Mouse (Mus musculus): ENCODE results near the gene 4933417A18Rik.
A peak's percentile ranks its signal among the peaks of the same experiment; 100 is the strongest.
"Not testable (repeated sequence)": the region's sequence is repeated elsewhere in the genome, so short reads cannot be mapped to it uniquely, and the experiment has no call there.

4933417A18Rik gene

DNA sequence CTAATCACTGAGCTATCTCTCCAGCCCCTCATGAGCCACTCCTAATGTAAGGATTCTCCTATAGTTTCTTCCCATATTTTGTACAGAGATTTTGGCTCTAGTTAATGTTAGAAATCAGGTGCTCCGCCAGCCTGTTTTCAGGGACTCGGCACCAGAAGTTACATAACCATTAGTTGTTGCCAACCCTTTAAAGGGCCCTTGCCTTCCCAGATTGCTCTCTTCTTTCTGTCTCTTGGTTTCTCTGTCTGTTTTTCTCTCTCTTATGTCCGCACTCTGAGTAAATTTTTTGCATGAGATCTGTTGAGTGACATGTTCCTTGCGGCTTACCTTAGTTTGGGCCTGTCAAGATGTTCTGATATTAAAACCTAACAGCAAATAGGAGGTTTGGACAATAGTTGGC, 51.9 kb downstream of the 4933417A18Rik start:
- no peak for DNase-seq

DNA sequence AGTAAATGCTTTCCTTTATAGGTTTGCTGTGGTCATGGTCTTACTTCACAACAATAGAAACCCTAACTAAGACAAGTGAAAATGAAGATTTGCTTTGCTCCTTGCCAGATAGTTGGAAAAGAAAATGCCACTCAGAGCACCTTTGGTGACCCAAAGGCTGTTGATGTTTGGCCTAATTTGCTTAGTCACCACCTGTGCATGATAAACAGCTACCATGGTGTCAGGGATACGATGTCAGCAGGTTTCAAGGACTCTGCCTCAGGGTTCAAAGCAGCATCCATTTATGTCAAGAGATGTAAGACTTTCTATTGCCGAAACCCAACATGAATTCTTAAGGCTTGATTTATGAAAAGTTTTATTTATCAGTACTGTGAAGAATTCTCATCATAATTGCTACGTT, 53.2 kb downstream of the 4933417A18Rik start:
- no peak for DNase-seq

DNA sequence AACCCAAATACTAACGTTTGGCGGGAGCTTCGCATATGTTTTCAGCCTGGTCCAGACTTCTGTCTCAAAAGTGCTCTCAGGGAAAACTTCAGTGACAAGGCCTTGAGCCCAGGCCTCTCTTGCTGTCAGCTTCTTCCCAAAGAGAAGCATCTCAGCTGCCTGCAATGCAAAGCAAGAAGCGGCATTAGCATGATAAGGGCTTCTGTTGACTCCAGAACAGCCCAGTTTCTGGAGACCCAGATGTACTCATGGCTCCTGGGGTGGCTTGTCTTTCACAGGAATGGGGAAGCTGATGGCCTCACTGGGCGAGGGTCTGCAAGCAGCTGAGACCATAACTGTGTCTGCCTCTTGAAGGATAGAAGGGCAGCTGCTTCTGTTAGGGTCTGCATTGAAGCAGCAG, 54.4 kb downstream of the 4933417A18Rik start:
- not testable (repeated sequence) for DNase-seq

DNA sequence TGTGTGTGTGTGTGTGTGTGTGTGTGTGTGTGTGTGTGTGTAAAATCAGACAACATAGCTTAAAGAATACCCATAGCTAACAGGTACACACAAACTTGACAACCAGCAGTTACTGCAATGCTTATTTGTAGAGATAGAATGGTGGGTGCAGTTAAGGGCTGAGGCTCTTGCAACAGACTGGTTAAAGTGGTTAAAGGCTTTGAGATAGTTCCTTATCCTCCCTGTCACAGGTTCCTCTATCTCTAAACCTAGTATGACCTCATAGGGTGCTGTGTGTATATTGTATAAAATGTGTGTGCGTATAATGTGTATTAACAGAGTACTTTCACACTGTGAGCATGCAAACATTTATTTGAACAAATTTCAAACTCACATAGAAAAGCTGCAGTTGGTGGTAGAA, 59.3 kb downstream of the 4933417A18Rik start:
- not testable (repeated sequence) for DNase-seq

DNA sequence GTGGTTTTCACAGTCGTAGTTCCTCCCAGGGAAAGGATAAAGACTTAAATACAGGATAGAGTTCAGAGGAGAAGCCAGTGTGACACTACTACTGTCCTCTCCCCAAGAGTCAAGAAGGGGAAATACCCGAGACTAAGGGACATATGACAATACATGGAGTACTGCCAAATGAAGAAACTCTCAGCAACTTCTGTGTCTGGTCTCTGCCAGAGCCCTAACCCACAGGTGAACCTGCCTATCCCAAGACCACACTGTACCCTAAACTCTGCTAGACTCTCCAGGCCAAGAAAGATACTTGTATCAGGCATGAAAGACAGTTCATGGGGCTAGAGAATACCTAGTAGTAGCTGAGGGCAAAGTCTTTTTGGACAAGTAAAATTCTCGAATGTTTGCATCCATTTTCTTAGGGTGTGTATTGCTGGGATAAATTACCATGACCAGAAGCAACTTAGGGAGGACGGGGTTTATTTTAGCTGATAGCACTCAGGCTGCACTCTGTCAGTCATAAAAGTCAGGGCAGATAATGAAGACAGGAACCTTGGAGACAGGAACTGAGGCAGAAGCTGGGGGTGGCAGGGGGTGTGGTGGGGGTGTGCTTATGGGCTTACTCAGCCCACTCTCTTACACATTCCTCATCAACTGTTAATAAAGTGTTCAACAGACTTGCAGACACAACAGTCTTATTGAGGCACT, 67.5 kb downstream of the 4933417A18Rik start:
- no peak for DNase-seq

DNA sequence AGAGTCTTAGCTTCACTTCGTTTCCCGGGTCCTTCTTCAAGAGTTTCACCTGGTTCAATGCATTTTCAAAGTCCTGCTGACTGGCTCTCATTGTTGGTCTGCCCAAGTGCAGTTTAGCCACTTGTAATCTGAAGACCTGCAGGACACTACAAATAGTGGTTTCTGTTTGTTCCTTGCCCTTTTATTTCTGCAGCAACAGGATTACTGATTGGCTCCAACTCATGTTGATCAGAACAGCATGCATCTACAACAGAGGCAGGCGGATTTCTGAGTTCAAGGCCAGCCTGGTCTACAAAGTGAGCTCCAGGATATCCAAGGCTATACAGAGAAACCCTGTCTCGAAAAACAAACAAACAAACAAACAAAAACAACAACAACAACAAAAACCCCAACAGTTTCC, 68.9 kb downstream of the 4933417A18Rik start:
- DNase-seq = no peak

DNA sequence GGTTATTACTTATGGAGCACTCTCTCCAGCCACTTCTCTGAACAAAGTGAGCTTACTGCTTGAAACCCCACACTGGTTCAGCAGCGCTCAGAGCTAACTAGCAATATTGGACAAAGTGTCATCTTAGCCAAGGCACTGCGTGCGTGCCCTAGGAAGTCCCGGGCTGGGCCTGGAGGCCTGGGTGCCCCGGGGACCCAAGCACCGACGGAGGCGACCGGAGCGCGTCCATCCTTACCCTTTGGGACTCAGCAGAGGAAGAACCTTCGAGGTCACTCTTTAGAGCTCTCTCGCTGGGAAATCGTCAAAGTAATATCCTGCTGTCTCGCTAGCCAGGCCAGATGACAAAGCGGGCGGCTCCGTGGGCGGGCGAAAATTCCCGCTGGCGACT, 69.4 kb downstream of the 4933417A18Rik start:
- no peak for DNase-seq

DNA sequence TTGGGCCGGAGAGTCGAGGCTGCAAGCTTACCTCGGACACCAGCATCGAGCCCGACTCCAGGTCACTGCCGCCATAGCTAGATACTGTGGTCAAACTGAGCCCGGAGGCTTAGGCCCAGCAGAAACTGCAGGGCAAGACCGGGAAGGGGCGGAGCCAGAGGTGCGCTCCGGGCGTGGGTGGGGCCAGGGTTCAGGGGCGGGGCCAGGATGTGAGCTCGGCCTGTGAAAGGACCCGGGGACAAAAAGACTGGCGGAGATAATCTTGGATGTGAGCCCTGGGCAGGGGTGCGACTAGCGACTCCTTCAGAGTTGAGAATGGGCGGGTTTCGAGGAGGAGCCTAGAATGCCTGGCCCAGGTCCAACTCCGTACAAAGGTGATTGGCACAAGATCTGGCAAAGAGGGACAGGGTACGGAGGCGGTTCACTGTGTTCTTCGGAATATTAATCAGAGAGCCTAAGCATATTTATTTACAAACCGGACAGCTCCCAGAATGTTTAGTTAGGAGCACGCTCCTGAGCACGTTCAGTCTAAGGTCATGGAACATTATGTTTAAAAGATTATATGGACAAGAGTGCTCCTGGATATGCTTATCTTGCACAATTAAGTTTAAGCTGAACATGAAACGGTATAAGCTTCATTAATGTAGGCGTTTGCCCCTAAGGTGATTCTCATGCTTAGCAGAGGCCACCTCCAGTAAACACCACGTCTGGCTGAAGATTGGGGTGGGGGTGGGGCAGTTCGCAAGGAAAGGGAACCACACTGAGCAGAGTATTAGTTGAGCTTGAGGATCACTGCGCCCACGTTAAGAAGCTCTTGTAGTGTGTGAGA, 70.0 kb downstream of the 4933417A18Rik start:
- peak; percentile 90 to 91 for DNase-seq

DNA sequence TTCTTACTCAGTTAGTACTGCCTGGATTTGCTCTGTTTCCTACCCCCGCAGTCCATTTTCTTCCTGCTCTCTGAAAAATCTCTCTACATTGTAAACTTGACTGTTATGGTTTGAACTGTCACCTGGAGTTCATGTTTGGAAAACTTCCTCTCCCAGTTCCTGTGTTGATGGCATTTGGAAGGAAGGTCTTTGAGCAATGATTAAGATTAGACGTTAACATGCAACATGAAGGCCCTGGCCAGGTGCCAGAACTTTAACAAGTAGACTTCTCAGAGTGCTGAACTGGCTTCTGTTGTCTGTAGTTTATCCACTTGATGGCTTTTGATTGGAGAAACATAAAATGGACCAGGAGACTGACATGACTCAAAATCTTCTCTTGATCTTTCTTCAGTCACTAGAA, 71.7 kb downstream of the 4933417A18Rik start:
- peak in 1 of 2 experiments; percentile 12 for DNase-seq
